Mouse (Mus musculus) forebrain, embryonic 16.5 days (tissue): Measurements from ENCODE around the gene N4bp2l2. TPM values are rescaled to one million over a fixed set of nuclear protein-coding genes. Genes with fewer than 3 reads are reported as not detected.

ENCODE experiments used
- ATAC-seq: fragments of 200-750 bp; cut with Nextera tagmentation; 2 replicates; pipeline ENCODE4 v1.8.0; 2017; ENCODE audit warnings: mild to moderate bottlenecking, moderate library complexity
- H3K27ac ChIP-seq: fragments of 300-500 bp; sonication (generic); 2 replicates; pipeline ENCODE4 v1.5.1; 2014; ENCODE audit warnings: low read length, control low read depth
- H3K27me3 ChIP-seq: fragments of 300-500 bp; sonication (generic); replicated peaks from 2 replicates; pipeline ENCODE4 v1.6.1; 2014; ENCODE audit warnings: low read length; ENCODE audit not compliant: control insufficient read depth, insufficient read depth
- H3K36me3 ChIP-seq: fragments of 300-500 bp; sonication (generic); 2 replicates; pipeline ENCODE4 v1.6.1; 2014; ENCODE audit not compliant: control insufficient read depth, insufficient read depth
- H3K4me1 ChIP-seq: fragments of 300-500 bp; sonication (generic); replicated peaks from 2 replicates; pipeline ENCODE4 v1.6.1; 2014; ENCODE audit warnings: low read length; ENCODE audit not compliant: control insufficient read depth, insufficient read depth
- H3K4me2 ChIP-seq: fragments of 300-500 bp; sonication (generic); 2 replicates; pipeline ENCODE4 v1.6.1; 2014; ENCODE audit warnings: mild to moderate bottlenecking, low read length, control low read depth
- H3K4me3 ChIP-seq: fragments of 300-500 bp; sonication (generic); replicated peaks from 2 replicates; pipeline ENCODE4 v1.5.1; 2014; ENCODE audit warnings: mild to moderate bottlenecking, low read length, control low read depth
- H3K9ac ChIP-seq: fragments of 300-500 bp; sonication (generic); replicated peaks from 2 replicates; pipeline ENCODE4 v1.6.1; 2014; ENCODE audit warnings: low read depth, low read length, control low read depth
- H3K9me3 ChIP-seq: fragments of 300-500 bp; sonication (generic); 2 replicates; pipeline ENCODE4 v1.6.1; 2016; ENCODE audit warnings: low read length; ENCODE audit not compliant: control insufficient read depth
- WGBS: fragments of 180-500 bp; shearing (Covaris S2); extraction: QIAGEN DNeasy Blood & Tissue Kit; methylation state at CpG from one replicate; pipeline ENCODE4 v1.1.7; 2014; 5-methylcytosine and 5-hydroxymethylcytosine counted together
- polyA plus RNA-seq: library from polyadenylated mRNA; unstranded; fragments of >200 nt; fragmentation: Nextera tagmentation; extraction: Ambion mirVana; gene quantifications from 2 replicates; pipeline ENCODE4 v1.2.1, GENCODE M21; 2015

The N4bp2l2 gene
- polyA plus RNA-seq, 1 experiment from 2014 or later, result 28.9 TPM

- no peaks in the 10 kb centered on the region for H3K27me3 ChIP-seq
- H3K4me2 ChIP-seq, result no peak overlapping the region
- no peaks in the 10 kb centered on the region for H3K9me3 ChIP-seq
- H3K9ac ChIP-seq, result no peak overlapping the region
- peaks cover 10% of the 10 kb centered on the region for H3K4me1 ChIP-seq
- WGBS, result 56% methylated on average over 14 of the region's 14 CpGs
- H3K36me3 ChIP-seq, result 0 out of 2 replicates have a peak, but pooled peaks cover 6% of the 10 kb centered on the region
- no peak overlapping the region for H3K27ac ChIP-seq
- peak; percentile 74; the same call in 1 of the 2 replicates for ATAC-seq
- no peak overlapping the region for H3K4me3 ChIP-seq
Observed at GRCm38 (mm10) chr5:150601441-150602230, 64.3 kb downstream of the N4bp2l2 start.

DNA sequence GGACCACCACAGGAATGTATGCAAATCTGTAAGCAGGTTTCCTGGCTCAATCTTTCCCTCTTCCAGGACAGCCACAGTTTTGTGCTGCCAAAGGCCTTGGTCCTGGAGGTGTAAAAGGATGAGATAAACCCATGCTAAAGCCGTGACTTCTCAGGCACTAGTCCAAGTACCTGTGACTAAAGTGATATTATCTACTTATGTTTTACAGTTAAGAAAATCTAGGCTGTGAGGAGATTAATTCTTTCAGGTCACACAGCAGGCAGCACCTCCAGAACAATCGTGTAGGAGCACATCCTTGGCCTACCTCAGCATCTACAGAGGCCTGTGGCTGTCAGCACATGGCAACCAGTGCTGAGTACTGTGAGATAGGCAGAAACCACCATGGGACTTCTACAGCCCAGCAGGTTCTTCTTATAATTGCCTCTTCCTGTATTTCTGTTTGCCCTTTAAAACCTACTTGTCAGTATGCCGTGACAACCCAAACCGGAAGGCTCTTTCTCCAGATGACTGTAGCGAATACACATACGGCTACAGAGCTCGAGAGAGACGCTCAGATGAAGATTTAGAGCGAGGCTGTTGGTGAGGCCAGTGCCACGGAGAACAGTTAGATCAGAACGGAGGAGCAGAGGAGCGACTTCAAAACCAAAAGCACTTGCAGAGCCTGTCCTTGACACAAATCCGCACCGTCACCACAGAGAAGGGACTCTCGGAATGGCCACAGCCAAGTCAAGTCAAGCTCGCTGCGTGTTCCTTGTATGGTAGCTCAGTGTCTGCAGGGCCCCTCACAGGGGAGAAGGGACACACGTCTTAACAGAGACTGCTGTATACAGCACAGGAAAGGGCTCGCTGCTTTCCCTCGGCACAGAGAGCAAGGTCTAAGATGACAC lies 65.2 kb downstream of the N4bp2l2 start:
- no peak overlapping the region for H3K4me2 ChIP-seq
- H3K27me3 ChIP-seq, result no peaks in the 10 kb centered on the region
- 82% methylated on average over 20 of the region's 20 CpGs for WGBS
- ATAC-seq, result 0 out of 2 replicates have a peak, but pooled peaks have one; percentile 8
- no peak overlapping the region for H3K4me3 ChIP-seq
- peaks cover 10% of the 10 kb centered on the region for H3K4me1 ChIP-seq
- H3K36me3 ChIP-seq, result 0 out of 2 replicates have a peak, but pooled peaks cover 3% of the 10 kb centered on the region
- H3K9me3 ChIP-seq, result no peaks in the 10 kb centered on the region
- no peak overlapping the region for H3K9ac ChIP-seq
- H3K27ac ChIP-seq, result no peak overlapping the region

DNA sequence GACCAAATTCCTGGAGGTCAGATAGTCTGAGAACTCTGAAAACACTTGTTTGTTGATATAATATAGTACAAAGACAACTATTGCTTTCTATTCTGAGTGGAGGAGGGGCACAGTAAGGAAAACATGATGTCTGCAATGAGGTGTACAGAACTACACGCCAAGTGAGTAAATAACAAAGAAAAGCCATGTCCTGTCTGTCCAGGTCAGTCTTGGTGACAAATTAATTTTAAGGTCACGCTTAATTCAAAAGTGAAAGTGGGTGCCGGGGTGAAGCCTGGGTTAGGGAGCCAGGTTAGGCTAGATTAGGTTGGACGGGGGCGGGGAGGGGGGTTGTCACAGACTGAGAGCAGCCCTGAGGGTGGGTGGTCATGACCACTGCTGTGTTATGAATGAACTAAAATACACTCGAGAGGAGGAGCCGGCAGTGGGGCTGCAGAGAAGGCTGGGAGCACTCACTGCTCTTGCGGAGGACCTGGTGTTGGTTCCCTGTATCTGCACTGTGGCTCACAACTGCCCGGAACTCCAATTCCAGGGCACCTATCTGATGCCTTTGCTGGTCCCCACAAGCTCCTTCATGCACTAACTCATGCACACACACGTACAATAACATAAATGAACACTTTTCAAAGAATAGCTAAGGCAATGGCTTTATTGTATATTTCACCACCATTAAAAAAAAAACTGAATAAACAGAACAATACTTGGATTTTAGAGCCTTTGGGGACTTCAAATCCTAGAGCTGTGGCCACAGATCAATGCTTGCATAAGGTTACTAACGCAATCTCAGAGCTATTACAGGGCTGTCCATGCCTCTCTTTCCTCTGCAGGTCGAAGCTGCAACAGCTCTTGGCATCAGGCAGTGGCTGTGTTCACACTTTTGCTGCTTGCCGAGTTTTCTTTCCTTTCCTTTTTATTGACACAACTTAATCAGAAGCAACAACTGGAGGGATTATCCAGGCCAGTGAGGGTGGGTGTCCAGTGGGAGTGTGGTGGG lies 66.4 kb downstream of the N4bp2l2 start:
- Histone ChIP-seq H3K27me3 (peaks cover 2% of the 10 kb centered on the region; the same call in 1 of the 2 replicates), H3K4me2 (no peak overlapping the region), H3K27ac (no peak overlapping the region), H3K9ac (no peak overlapping the region), H3K4me1 (peaks cover 14% of the 10 kb centered on the region), H3K4me3 (no peak overlapping the region), H3K36me3 (0 out of 2 replicates have a peak, but pooled peaks cover 3% of the 10 kb centered on the region), H3K9me3 (no peaks in the 10 kb centered on the region)
- WGBS, result 71% methylated on average over 13 of the region's 13 CpGs
- no peak for ATAC-seq

GRCm38 (mm10) chr5:150598202-150599119 lies 67.5 kb downstream of the N4bp2l2 start:
- Histone ChIP-seq H3K4me1 (peaks cover 17% of the 10 kb centered on the region), H3K27ac (no peak overlapping the region), H3K9ac (no peak overlapping the region), H3K27me3 (peaks cover 2% of the 10 kb centered on the region; the same call in 1 of the 2 replicates), H3K9me3 (no peaks in the 10 kb centered on the region), H3K4me3 (no peak overlapping the region), H3K4me2 (no peak overlapping the region), H3K36me3 (no peaks in the 10 kb centered on the region)
- WGBS, result 69% methylated on average over 21 of the region's 21 CpGs
- ATAC-seq, result no peak

DNA sequence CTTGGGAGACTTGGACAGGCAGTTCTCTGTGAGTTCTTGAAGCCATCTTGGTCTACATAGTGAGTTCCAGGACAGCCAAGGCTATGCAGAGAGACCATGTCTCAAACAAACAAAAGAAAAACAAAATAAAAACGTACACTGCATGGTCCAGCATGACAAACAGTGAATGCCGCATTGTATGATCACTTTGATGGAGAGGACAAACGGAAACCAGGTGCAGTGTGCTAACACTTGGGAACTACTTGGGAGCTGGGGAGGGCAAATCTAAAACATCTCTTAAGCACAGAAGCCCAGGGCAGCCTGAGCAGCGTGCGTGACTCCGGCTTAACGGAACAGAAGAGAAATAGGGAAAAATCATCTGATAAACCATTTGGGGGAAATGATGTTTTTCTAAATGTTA lies 68.9 kb downstream of the N4bp2l2 start, which contains the start of gene N4bp2l1:
Gene N4bp2l1, minus strand, starts transcription at position 101 of the 400 bp plus-strand sequence.
- no peak within 1 kb of the TSS for H3K4me3 ChIP-seq
- H3K27ac ChIP-seq, result no peak within 1 kb of the TSS
- H3K9me3 ChIP-seq, result no peaks in the 10 kb centered on the region
- peaks cover 25% of the 10 kb centered on the region for H3K4me1 ChIP-seq
- 87% methylated on average over 7 of the region's 7 CpGs for WGBS
- no peak within 1 kb of the TSS for H3K9ac ChIP-seq
- no peaks in the 10 kb centered on the region for H3K36me3 ChIP-seq
- no peak within 1 kb of the TSS for H3K4me2 ChIP-seq
- ATAC-seq, result no peak
- peaks cover 9% of the 10 kb centered on the region; the same call in 1 of the 2 replicates for H3K27me3 ChIP-seq

DNA sequence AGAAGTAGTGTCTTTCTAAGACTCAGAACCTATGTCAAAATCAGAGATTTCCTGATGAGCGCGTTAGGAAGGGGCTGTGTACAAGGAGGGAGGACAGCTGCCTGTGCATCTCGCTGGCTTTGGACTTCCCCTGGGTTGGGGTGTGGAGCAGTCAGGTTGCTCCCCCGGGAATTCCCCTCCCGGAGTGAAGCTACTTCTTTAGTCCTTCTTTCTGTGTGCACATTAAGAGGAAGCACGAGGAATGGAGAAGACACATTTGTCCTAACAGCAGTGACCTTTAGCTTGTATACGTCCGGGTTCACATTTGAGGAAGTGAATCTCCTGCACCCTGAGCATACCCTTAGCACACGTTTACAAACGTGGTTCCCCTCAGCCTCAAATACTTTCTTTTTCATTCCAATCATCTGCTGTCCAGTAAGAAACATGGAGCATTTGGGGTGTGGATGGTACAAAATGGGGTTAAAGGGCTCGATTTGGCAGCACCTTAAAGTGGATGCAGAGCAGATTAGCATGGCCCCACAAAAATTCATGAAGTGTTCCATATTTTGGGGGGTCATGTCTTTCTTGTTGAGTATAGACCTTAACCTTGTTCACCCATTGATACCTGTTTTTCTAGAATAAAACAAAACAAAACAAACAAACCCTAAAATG lies 70.5 kb downstream of the N4bp2l2 start:
- Histone ChIP-seq H3K27me3 (peaks cover 10% of the 10 kb centered on the region; the same call in 1 of the 2 replicates), H3K36me3 (no peaks in the 10 kb centered on the region), H3K4me1 (peaks cover 15% of the 10 kb centered on the region), H3K9ac (no peak overlapping the region), H3K4me3 (no peak overlapping the region), H3K9me3 (no peaks in the 10 kb centered on the region), H3K27ac (no peak overlapping the region), H3K4me2 (no peak overlapping the region)
- 52% methylated on average over 11 of the region's 11 CpGs for WGBS
- no peak for ATAC-seq

DNA sequence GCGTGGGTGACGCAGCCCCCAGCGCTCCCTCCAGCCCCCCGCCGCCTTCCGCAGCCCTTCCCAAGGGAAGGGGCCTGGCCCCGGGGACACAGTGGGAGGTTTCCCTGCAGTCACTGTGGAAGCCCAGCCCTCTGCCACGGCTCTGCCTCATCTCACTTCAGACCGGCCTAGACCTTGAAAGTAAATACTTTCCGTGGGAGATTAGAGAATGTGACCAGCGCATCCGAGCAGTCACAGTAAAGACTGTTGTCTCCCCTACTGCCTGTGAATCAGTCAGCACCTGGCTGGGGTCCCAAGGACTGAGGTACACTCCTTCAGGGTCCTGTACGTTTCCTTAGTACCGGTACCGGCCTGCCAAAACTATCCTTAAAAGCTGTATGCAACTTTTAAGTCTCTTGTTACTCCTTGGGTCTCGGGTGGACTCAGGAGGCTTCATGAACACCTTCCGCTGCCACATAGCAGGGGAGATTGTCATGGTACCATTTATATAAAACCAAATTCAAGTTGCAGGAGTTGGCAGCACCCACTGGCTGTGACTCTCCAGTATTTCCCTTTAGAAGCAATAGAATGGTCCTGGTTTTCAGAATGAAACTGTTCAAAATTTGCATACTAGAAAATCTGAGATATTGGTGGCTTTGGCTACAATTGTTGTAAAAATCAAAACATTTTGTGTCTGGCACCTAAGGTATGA lies 71.2 kb downstream of the N4bp2l2 start:
- Histone ChIP-seq H3K36me3 (no peaks in the 10 kb centered on the region), H3K4me1 (peaks cover 15% of the 10 kb centered on the region), H3K27me3 (peaks cover 10% of the 10 kb centered on the region; the same call in 1 of the 2 replicates), H3K27ac (no peak overlapping the region), H3K4me2 (peak overlapping the region; percentile 95), H3K4me3 (peak overlapping the region; percentile 83), H3K9ac (peak overlapping the region; percentile 73), H3K9me3 (no peaks in the 10 kb centered on the region)
- 6% methylated on average over 17 of the region's 17 CpGs for WGBS
- ATAC-seq, result peak; percentile 72
